9 mouse cellular contexts compared by ENCODE assay signal in the genomic region with DNA sequence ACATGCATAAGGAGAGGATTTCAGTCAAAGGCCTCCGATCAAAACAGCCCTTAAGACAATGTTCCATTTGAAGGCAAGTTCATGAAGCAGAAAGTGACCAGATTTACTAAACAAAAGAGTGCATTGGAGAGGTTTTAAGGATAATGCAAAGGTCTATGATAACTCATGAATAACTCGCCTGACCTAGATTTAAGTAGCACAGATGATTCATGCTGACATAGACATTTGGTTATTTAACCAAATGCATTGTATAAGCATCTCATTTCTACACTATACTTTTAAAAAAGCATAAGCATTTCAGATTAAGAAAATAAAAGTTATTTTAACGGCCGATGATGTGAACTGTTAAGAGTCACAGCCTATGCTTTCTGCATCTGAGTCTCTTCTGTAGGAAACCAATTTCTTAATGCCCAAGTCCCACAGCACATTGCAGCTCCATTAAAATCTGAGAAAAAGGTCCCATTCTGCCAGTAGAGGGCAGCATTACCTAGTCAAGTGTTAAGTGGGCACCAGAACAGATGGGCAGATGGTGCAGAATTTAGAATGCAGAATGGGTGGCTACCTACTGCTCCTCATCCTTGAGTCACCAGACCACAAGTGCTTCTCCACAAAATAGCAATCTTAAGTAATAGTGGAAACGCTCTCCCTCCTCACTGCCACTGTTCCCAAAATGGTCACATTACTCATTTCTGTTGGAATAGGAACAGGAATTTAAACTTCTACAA.
DNase-seq lines count a peak whose midpoint lies in the region; ATAC-seq and TF ChIP-seq lines count a peak whose summit lies in the region.
"Had no signal": no experiment of that assay in that cellular context is flagged by ENCODE, and none has a peak within 500 bp of the region (broad histone marks: within the 10 kb centered on the region; RNA-seq: fewer than 3 reads in every experiment).

No protein-coding gene starts in this region.

- no peak for TF ChIP-seq EP300 in liver, embryonic 14.5 days (IDR thresholded peaks at IDR 0.05; ENCODE audit: low read depth)

- no peaks in the 10 kb centered on the region for H3K27me3 ChIP-seq in cerebellum, adult 2 months (ENCODE audit: control insufficient read depth, insufficient read depth, low read length)
- no peaks in the 10 kb centered on the region for H3K27me3 ChIP-seq in kidney, embryonic 16.5 days (ENCODE audit: insufficient read depth, low read length)
- H3K27me3 ChIP-seq in liver, embryonic 14.5 days (ENCODE audit: control insufficient read depth, insufficient read depth, low read length) = no peaks in the 10 kb centered on the region

- 50% methylated on average over 5 of the region's 5 CpGs for WGBS in cerebellum, adult 2 months
- WGBS in kidney, embryonic 16.5 days = 67% methylated on average over 5 of the region's 5 CpGs
- WGBS in liver, embryonic 14.5 days (ENCODE audit: insufficient replicate concordance) = 51% methylated on average over 5 of the region's 5 CpGs

- peak; percentile 96 for ATAC-seq in frontal cortex, adult (ENCODE audit: low TSS enrichment)
- ATAC-seq in kidney, embryonic 16.5 days (ENCODE audit: low FRiP score, low TSS enrichment) = peak; percentile 69; the same call in 1 of the 2 replicates
- ATAC-seq in liver, embryonic 14.5 days (ENCODE audit: insufficient read depth) = no peak

- H3K27ac ChIP-seq in cerebellum, adult 2 months (ENCODE audit: insufficient read depth, low read length) = no peak overlapping the region
- H3K27ac ChIP-seq in kidney, embryonic 16.5 days (ENCODE audit: low read length) = no peak overlapping the region
- no peak overlapping the region for H3K27ac ChIP-seq in liver, embryonic 14.5 days

- H3K36me3 ChIP-seq in kidney, embryonic 16.5 days (ENCODE audit: insufficient read depth, low read length) = no peaks in the 10 kb centered on the region
- no peaks in the 10 kb centered on the region for H3K36me3 ChIP-seq in liver, embryonic 14.5 days (replicated peaks; ENCODE audit: control insufficient read depth, insufficient read depth, low read depth)

- DNase-seq in urinary bladder, postnatal 14 days (ENCODE audit: low spot score) = peak; percentile 16
- DNase-seq in urinary bladder, postnatal 4 days (ENCODE audit: low spot score in 2 of 2) = no peak
- DNase-seq in cerebellum, adult 2 months = peak; percentile 77 to 94
- DNase-seq in liver, embryonic 14.5 days (ENCODE audit: low read depth in 3 of 3, low spot score in 3 of 3) = peak in 2 of 3 experiments; percentile 0 to 1
- peak; percentile 21 for DNase-seq in right cerebral cortex, postnatal 14 days
- no peak for DNase-seq in thymus, postnatal 4 days

- H3K4me2 ChIP-seq in kidney, embryonic 16.5 days (replicated peaks; ENCODE audit: low read depth, low read length) = no peak overlapping the region
- H3K4me2 ChIP-seq in liver, embryonic 14.5 days (ENCODE audit: low read depth) = no peak overlapping the region

- no peaks in the 10 kb centered on the region for H3K9me3 ChIP-seq in kidney, embryonic 16.5 days (ENCODE audit: low read length)
- H3K9me3 ChIP-seq in liver, embryonic 14.5 days (ENCODE audit: control insufficient read depth, low read length) = no peaks in the 10 kb centered on the region

- H3K4me1 ChIP-seq in cerebellum, adult 2 months (ENCODE audit: control insufficient read depth, insufficient read depth, low read length) = peaks cover 7% of the 10 kb centered on the region; the same call in 1 of the 2 replicates
- no peaks in the 10 kb centered on the region for H3K4me1 ChIP-seq in kidney, embryonic 16.5 days (ENCODE audit: insufficient read depth, low read length)
- H3K4me1 ChIP-seq in liver, embryonic 14.5 days (replicated peaks; ENCODE audit: control insufficient read depth in 2 of 2, insufficient read depth in 2 of 2, low read length in 1 of 2) = no peaks in the 10 kb centered on the region

- peak; percentile 83 for TF ChIP-seq CTCF in cerebellum, adult 2 months (IDR thresholded peaks at IDR 0.05; ENCODE audit: borderline replicate concordance, insufficient read depth, low read depth, low read length)
- peak; percentile 45 for TF ChIP-seq CTCF in liver, embryonic 14.5 days (IDR thresholded peaks at IDR 0.05; ENCODE audit: low read depth)

- no peak overlapping the region for H3K4me3 ChIP-seq in cerebellum, adult 2 months (replicated peaks; ENCODE audit: insufficient read depth, low read depth, low read length)
- no peak overlapping the region for H3K4me3 ChIP-seq in kidney, embryonic 16.5 days (ENCODE audit: low read length)
- H3K4me3 ChIP-seq in liver, embryonic 14.5 days (ENCODE audit: insufficient read depth in 1 of 2, low read depth in 2 of 2, low read length in 2 of 2) = no peak overlapping the region
- H3K4me3 ChIP-seq: erythroblast, embryonic 14.5 days had no signal

- H3K9ac ChIP-seq in kidney, embryonic 16.5 days (replicated peaks; ENCODE audit: low read length) = no peak overlapping the region
- H3K9ac ChIP-seq in liver, embryonic 14.5 days (replicated peaks) = no peak overlapping the region

- no peak for TF ChIP-seq POLR2A in cerebellum, adult 2 months (IDR thresholded peaks at IDR 0.05; ENCODE audit: borderline replicate concordance, insufficient read depth, low read length)

Comparison
In these comparisons a context has a peak if more than half of its experiments do, and no peak if none do; other contexts are left out.
1. DNase-seq: peak in urinary bladder, postnatal 14 days (single experiment), cerebellum, adult 2 months (2 of 2), liver, embryonic 14.5 days (2 of 3) and right cerebral cortex, postnatal 14 days (single experiment); none in urinary bladder, postnatal 4 days (0 of 2) and thymus, postnatal 4 days (single experiment).